Mouse (Mus musculus): Measurements from ENCODE around the gene Dlx1. TPM values are rescaled to one million over a fixed set of nuclear protein-coding genes. Genes with fewer than 3 reads are reported as not detected.

Gene Dlx1
- polyA plus RNA-seq (2017; shearing (Covaris generic)), result not detected

GRCm38 (mm10) chr2:71528014-71528713, at the start of gene Dlx1:
Gene Dlx1 (plus strand): TSS chr2:71528113.

GRCm38 (mm10) chr2:71546640-71547071, 18.7 kb downstream of the Dlx1 start, which contains the start of gene Dlx2:
Gene Dlx2 (minus strand): TSS chr2:71546754.

Other genes starting within 250 kb of the Dlx1 start
- 100 to 1,000 TPM in 1 of 2 experiments, 10 to 100 TPM in 1; 81.1 to 103 TPM for gene Slc25a12, start 160.4 kb upstream of the Dlx1 start, polyA plus RNA-seq (2017; shearing (Covaris generic))
- gene Hat1, start 139.2 kb upstream of the Dlx1 start, polyA plus RNA-seq (2017; shearing (Covaris generic)), result 10 to 100 TPM; 57.3 to 72.2 TPM
- 10 to 100 TPM; 28.8 to 38.6 TPM for gene Metap1d, start 74.8 kb upstream of the Dlx1 start, polyA plus RNA-seq (2017; shearing (Covaris generic))
- under 1 TPM in 1 of 2 experiments, not detected in 1; 0.58 TPM for gene Dlx2, start 18.6 kb downstream of the Dlx1 start, polyA plus RNA-seq (2017; shearing (Covaris generic))
- 100 to 1,000 TPM; 109 to 119 TPM for gene Itga6, start 217.5 kb downstream of the Dlx1 start, polyA plus RNA-seq (2017; shearing (Covaris generic))